Mouse (Mus musculus) CH12.LX (cell line): ENCODE measurements around the gene Fbxw8.

Experiments used
- ELF1 ChIP-seq: IDR thresholded peaks from 2 replicates; pipeline ENCODE4 v1.6.1; 2014; ENCODE audit warnings: low read depth, mild to moderate bottlenecking, inconsistent platforms, low read length, improper control_type of control experiment
- EP300 ChIP-seq: IDR thresholded peaks from 2 replicates; pipeline ENCODE4 v1.6.1; 2011; ENCODE audit warnings: low read length, improper control_type of control experiment
- ETS1 ChIP-seq: conservative IDR thresholded peaks from 2 replicates; pipeline ENCODE4 v1.6.1; 2012; ENCODE audit warnings: low read depth, mild to moderate bottlenecking, inconsistent platforms, low read length, improper control_type of control experiment, moderate library complexity
- JUND ChIP-seq: conservative IDR thresholded peaks from 2 replicates; pipeline ENCODE4 v1.6.1; 2011; ENCODE audit warnings: low read depth, low read length, improper control_type of control experiment

DNA sequence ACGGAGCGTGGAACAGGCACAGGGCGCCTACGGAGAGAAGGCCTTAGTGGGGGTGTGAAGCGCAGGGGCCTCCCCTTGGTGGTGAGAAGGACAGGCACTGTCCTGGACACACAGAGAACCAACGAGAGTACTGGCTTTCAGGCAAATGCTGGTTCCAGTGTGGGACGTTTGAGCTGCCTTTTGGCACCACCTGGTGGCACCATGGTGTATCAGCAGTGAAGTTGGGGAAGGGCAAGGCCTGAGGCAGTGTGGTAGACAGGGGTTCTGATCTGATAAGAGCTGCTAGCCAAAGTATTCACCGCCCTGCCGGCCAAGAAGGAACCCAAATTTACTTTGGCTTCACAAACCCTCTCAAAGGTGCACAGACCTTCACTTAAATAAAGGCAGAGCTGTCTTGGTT lies 85.9 kb downstream of the Fbxw8 start:
- TF ChIP-seq ELF1 = no peak
- no peak for TF ChIP-seq ETS1
- TF ChIP-seq JUND = no peak
- TF ChIP-seq EP300 = no peak
